Mouse (Mus musculus) bone marrow macrophage, adult 2 months (primary cell): ENCODE measurements around the gene Gm7849. TPM values are rescaled to one million over a fixed set of nuclear protein-coding genes. Genes with fewer than 3 reads are reported as not detected.
"Not testable (repeated sequence)": the region's sequence is repeated elsewhere in the genome, so short reads cannot be mapped to it uniquely, and the experiment has no call there.

ENCODE experiments used
- H3K27ac ChIP-seq: 2 replicates; pipeline ENCODE4 v1.5.1; 2012; ENCODE audit warnings: low read depth, low read length; ENCODE audit not compliant: insufficient read depth
- H3K4me1 ChIP-seq: 2 replicates; pipeline ENCODE4 v1.6.1; 2012; ENCODE audit warnings: low read length; ENCODE audit not compliant: control insufficient read depth, insufficient read depth
- H3K4me3 ChIP-seq: 2 replicates; pipeline ENCODE4 v1.5.1; 2012; ENCODE audit warnings: mild to moderate bottlenecking, low read length, moderate library complexity; ENCODE audit not compliant: insufficient read depth
- polyA plus RNA-seq: library from polyadenylated mRNA; stranded (reverse); fragments of >200 nt; gene quantifications from 2 replicates; pipeline ENCODE4 v1.2.4, GENCODE M21; 2012; ENCODE audit not compliant: missing spikeins, insufficient read depth, insufficient read length

Gene Gm7849
- not detected in 2 replicates for polyA plus RNA-seq

GRCm38 (mm10) chr8:21456460-21456859, at the start of gene Gm7849:
TSS of gene Gm7849 (minus strand) at chr8:21456560.
- H3K27ac ChIP-seq, H3K4me3 ChIP-seq, H3K4me1 ChIP-seq: not testable (repeated sequence)

GRCm38 (mm10) chr8:21427111-21427510, 29.2 kb downstream of the Gm7849 start, which contains the start of gene Defa36:
TSS of gene Defa36 (plus strand) at chr8:21427411.
- not testable (repeated sequence) for H3K27ac ChIP-seq, H3K4me3 ChIP-seq, H3K4me1 ChIP-seq

Other genes with a start within 250 kb of the Gm7849 start
- gene Gm15292, start 206.8 kb downstream of the Gm7849 start, polyA plus RNA-seq, result not detected in 2 replicates
- not detected in 2 replicates for gene Defa27, start 141.0 kb downstream of the Gm7849 start, polyA plus RNA-seq
- gene Defa29, start 129.5 kb downstream of the Gm7849 start, polyA plus RNA-seq, result not detected in 2 replicates
- gene Defa2, start 78.0 kb downstream of the Gm7849 start, polyA plus RNA-seq, result not detected in 2 replicates
- not detected in 2 replicates for gene Defa33, start 64.7 kb downstream of the Gm7849 start, polyA plus RNA-seq
- gene Defa36, start 29.1 kb downstream of the Gm7849 start, polyA plus RNA-seq, result not detected in 2 replicates
- gene Defa20, start 52.7 kb upstream of the Gm7849 start, polyA plus RNA-seq, result not detected in 2 replicates
- gene Defa32, start 72.5 kb upstream of the Gm7849 start, polyA plus RNA-seq, result not detected in 2 replicates
- gene Defa37, start 108.8 kb upstream of the Gm7849 start, polyA plus RNA-seq, result not detected in 2 replicates
- not detected in 2 replicates for gene Defa28, start 126.4 kb upstream of the Gm7849 start, polyA plus RNA-seq
- gene Gm7861, start 137.9 kb upstream of the Gm7849 start, polyA plus RNA-seq, result not detected in 2 replicates
- gene Defa26, start 161.6 kb upstream of the Gm7849 start, polyA plus RNA-seq, result not detected in 2 replicates
- gene Defa17, start 199.2 kb upstream of the Gm7849 start, polyA plus RNA-seq, result not detected in 2 replicates
- gene Defa34, start 209.2 kb upstream of the Gm7849 start, polyA plus RNA-seq, result not detected in 2 replicates
- gene AY761184, start 247.1 kb upstream of the Gm7849 start, polyA plus RNA-seq, result not detected in 2 replicates